Mouse (Mus musculus): Measurements from ENCODE around the gene Trpd52l3. TPM values are rescaled to one million over a fixed set of nuclear protein-coding genes. Genes with fewer than 3 reads are reported as not detected.
"Not testable (repeated sequence)": the region's sequence is repeated elsewhere in the genome, so short reads cannot be mapped to it uniquely, and the experiment has no call there.

Trpd52l3 gene
- polyA plus RNA-seq, 1 experiment: not detected

- H3K36me3 ChIP-seq (replicated peaks; ENCODE audit: low read length): no peaks in the 10 kb centered on the region
- TF ChIP-seq GATA1 (IDR thresholded peaks at IDR 0.05; ENCODE audit: borderline replicate concordance, low read length): no peak
- 0 out of 2 replicates have a peak, but pooled peaks cover 5% of the 10 kb centered on the region for H3K9me3 ChIP-seq
- H3K4me3 ChIP-seq (replicated peaks): no peak overlapping the region
- no peaks in the 10 kb centered on the region; the same call in 1 of the 2 replicates for H3K4me1 ChIP-seq
- peaks cover 6% of the 10 kb centered on the region for H3K27me3 ChIP-seq (replicated peaks)
Observed at GRCm38 (mm10) chr19:29984208-29985005, 19.2 kb upstream of the Trpd52l3 start.

GRCm38 (mm10) chr19:29986464-29987091, 17.0 kb upstream of the Trpd52l3 start:
- Histone ChIP-seq H3K36me3 (replicated peaks; ENCODE audit: low read length) (no peaks in the 10 kb centered on the region), H3K4me3 (replicated peaks) (no peak overlapping the region), H3K4me1 (no peaks in the 10 kb centered on the region; the same call in 1 of the 2 replicates), H3K9me3 (0 out of 2 replicates have a peak, but pooled peaks cover 5% of the 10 kb centered on the region), H3K27me3 (replicated peaks) (peaks cover 6% of the 10 kb centered on the region)
- no peak for TF ChIP-seq FLI1 (IDR thresholded peaks at IDR 0.05; ENCODE audit: low read length)
- no peak for TF ChIP-seq GATA1 (IDR thresholded peaks at IDR 0.05; ENCODE audit: borderline replicate concordance, low read length)

GRCm38 (mm10) chr19:30000406-30001365, 2.9 kb upstream of the Trpd52l3 start:
- no peak for TF ChIP-seq FLI1 (IDR thresholded peaks at IDR 0.05; ENCODE audit: low read length)
- TF ChIP-seq GATA1 (IDR thresholded peaks at IDR 0.05; ENCODE audit: borderline replicate concordance, low read length): no peak
- H3K9me3 ChIP-seq: no peaks in the 10 kb centered on the region
- H3K27me3 ChIP-seq (replicated peaks): peaks cover 5% of the 10 kb centered on the region
- H3K4me1 ChIP-seq: no peaks in the 10 kb centered on the region
- no peak overlapping the region for H3K4me3 ChIP-seq (replicated peaks)
- no peaks in the 10 kb centered on the region for H3K36me3 ChIP-seq (replicated peaks; ENCODE audit: low read length)

- no peak overlapping the region for H3K4me3 ChIP-seq (replicated peaks)
- no peaks in the 10 kb centered on the region for H3K4me1 ChIP-seq
- TF ChIP-seq GATA1 (IDR thresholded peaks at IDR 0.05; ENCODE audit: borderline replicate concordance, low read length): no peak
- H3K36me3 ChIP-seq (replicated peaks; ENCODE audit: low read length): no peaks in the 10 kb centered on the region
- H3K27me3 ChIP-seq (replicated peaks): peaks cover 7% of the 10 kb centered on the region
- H3K9me3 ChIP-seq: no peaks in the 10 kb centered on the region
Observed at GRCm38 (mm10) chr19:30001550-30001949, 2.0 kb upstream of the Trpd52l3 start.

GRCm38 (mm10) chr19:30006371-30006770, 2.8 kb downstream of the Trpd52l3 start:
- Histone ChIP-seq H3K27me3 (replicated peaks) (peaks cover 4% of the 10 kb centered on the region), H3K36me3 (replicated peaks; ENCODE audit: low read length) (no peaks in the 10 kb centered on the region), H3K9me3 (no peaks in the 10 kb centered on the region), H3K4me3 (replicated peaks) (no peak overlapping the region), H3K4me1 (no peaks in the 10 kb centered on the region)
- TF ChIP-seq GATA1 (IDR thresholded peaks at IDR 0.05; ENCODE audit: borderline replicate concordance, low read length) (no peak), FLI1 (IDR thresholded peaks at IDR 0.05; ENCODE audit: low read length) (no peak)

- no peaks in the 10 kb centered on the region for H3K36me3 ChIP-seq (replicated peaks; ENCODE audit: low read length)
- no peaks in the 10 kb centered on the region for H3K9me3 ChIP-seq
- peaks cover 6% of the 10 kb centered on the region for H3K27me3 ChIP-seq (replicated peaks)
- TF ChIP-seq GATA1 (IDR thresholded peaks at IDR 0.05; ENCODE audit: borderline replicate concordance, low read length): no peak
- TF ChIP-seq FLI1 (IDR thresholded peaks at IDR 0.05; ENCODE audit: low read length): no peak
- no peak overlapping the region for H3K4me3 ChIP-seq (replicated peaks)
- no peaks in the 10 kb centered on the region for H3K4me1 ChIP-seq
Observed at GRCm38 (mm10) chr19:30010520-30011296, 7.1 kb downstream of the Trpd52l3 start.

GRCm38 (mm10) chr19:30014331-30014730, 10.7 kb downstream of the Trpd52l3 start:
- Histone ChIP-seq H3K9me3 (no peaks in the 10 kb centered on the region), H3K4me1 (no peaks in the 10 kb centered on the region), H3K4me3 (replicated peaks) (no peak overlapping the region), H3K36me3 (replicated peaks; ENCODE audit: low read length) (no peaks in the 10 kb centered on the region), H3K27me3 (replicated peaks) (peaks cover 9% of the 10 kb centered on the region)
- TF ChIP-seq GATA1 (IDR thresholded peaks at IDR 0.05; ENCODE audit: borderline replicate concordance, low read length): no peak
- TF ChIP-seq FLI1 (IDR thresholded peaks at IDR 0.05; ENCODE audit: low read length): no peak

- Histone ChIP-seq H3K4me3 (replicated peaks) (no peak overlapping the region), H3K36me3 (replicated peaks; ENCODE audit: low read length) (no peaks in the 10 kb centered on the region), H3K9me3 (no peaks in the 10 kb centered on the region), H3K27me3 (replicated peaks) (peaks cover 9% of the 10 kb centered on the region), H3K4me1 (no peaks in the 10 kb centered on the region)
- no peak for TF ChIP-seq GATA1 (IDR thresholded peaks at IDR 0.05; ENCODE audit: borderline replicate concordance, low read length)
- no peak for TF ChIP-seq FLI1 (IDR thresholded peaks at IDR 0.05; ENCODE audit: low read length)
Observed at GRCm38 (mm10) chr19:30016156-30016555, 12.6 kb downstream of the Trpd52l3 start.

GRCm38 (mm10) chr19:30023419-30023818, 19.8 kb downstream of the Trpd52l3 start:
- H3K4me3 ChIP-seq (replicated peaks); H3K9me3 ChIP-seq; H3K36me3 ChIP-seq (replicated peaks; ENCODE audit: low read length); H3K27me3 ChIP-seq (replicated peaks): not testable (repeated sequence)
- H3K4me1 ChIP-seq: peaks cover 22% of the 10 kb centered on the region

Measured in megakaryocyte, embryonic 14.5 days (primary cell).